Mouse (Mus musculus) left cerebral cortex, adult 11 months (tissue): ENCODE results near the gene Slc2a13.

Source experiments
- DNase-seq: peaks from one replicate; pipeline ENCODE4 v3.0.0; 2022; ENCODE audit warnings: low spot score

Slc2a13 gene

GRCm38 (mm10) chr15:91373203-91373584, 199.9 kb downstream of the Slc2a13 start:
- DNase-seq = no peak

GRCm38 (mm10) chr15:91372464-91373202, 200.4 kb downstream of the Slc2a13 start:
- no peak for DNase-seq

GRCm38 (mm10) chr15:91371859-91372394, 201.1 kb downstream of the Slc2a13 start:
- no peak for DNase-seq

GRCm38 (mm10) chr15:91369736-91370449, 203.2 kb downstream of the Slc2a13 start:
- no peak for DNase-seq

GRCm38 (mm10) chr15:91360495-91360894, 212.6 kb downstream of the Slc2a13 start:
- DNase-seq = no peak

- DNase-seq = no peak
Observed at GRCm38 (mm10) chr15:91351006-91351405, 222.1 kb downstream of the Slc2a13 start.

GRCm38 (mm10) chr15:91338350-91338749, 234.7 kb downstream of the Slc2a13 start:
- no peak for DNase-seq

GRCm38 (mm10) chr15:91334416-91334900, 238.6 kb downstream of the Slc2a13 start:
- DNase-seq = no peak

- DNase-seq = no peak
Observed at GRCm38 (mm10) chr15:91327748-91328147, 245.3 kb downstream of the Slc2a13 start.

- DNase-seq = peak; percentile 39
Observed at GRCm38 (mm10) chr15:91327023-91327422, 246.0 kb downstream of the Slc2a13 start.

GRCm38 (mm10) chr15:91319376-91319775, 253.7 kb downstream of the Slc2a13 start:
- no peak for DNase-seq

GRCm38 (mm10) chr15:91316964-91317363, 256.1 kb downstream of the Slc2a13 start:
- DNase-seq = no peak

GRCm38 (mm10) chr15:91314402-91315318, 258.4 kb downstream of the Slc2a13 start:
- no peak for DNase-seq

GRCm38 (mm10) chr15:91304296-91304852, 268.7 kb downstream of the Slc2a13 start:
- DNase-seq = no peak

GRCm38 (mm10) chr15:91301366-91301765, 271.7 kb downstream of the Slc2a13 start:
- DNase-seq = peak; percentile 84

- no peak for DNase-seq
Observed at GRCm38 (mm10) chr15:91299319-91299835, 273.7 kb downstream of the Slc2a13 start.

GRCm38 (mm10) chr15:91283418-91283817, 289.6 kb downstream of the Slc2a13 start:
- DNase-seq = no peak

GRCm38 (mm10) chr15:91282822-91283221, 290.2 kb downstream of the Slc2a13 start:
- no peak for DNase-seq

- DNase-seq = no peak
Observed at GRCm38 (mm10) chr15:91281521-91281920, 291.5 kb downstream of the Slc2a13 start.

GRCm38 (mm10) chr15:91279571-91279970, 293.5 kb downstream of the Slc2a13 start:
- DNase-seq = no peak

- DNase-seq = no peak
Observed at GRCm38 (mm10) chr15:91275961-91276360, 297.1 kb downstream of the Slc2a13 start.
